Mouse (Mus musculus) adrenal gland (tissue): ENCODE measurements around the gene Perm1.

Experiments used
- intact Hi-C: fragments of 180-260 bp; cut with DNase I; formaldehyde crosslinking; loops from one replicate; pipeline ENCODE4 v1.15.1; 2025
- microRNA-seq, 2 experiments: library from miRNA; unstranded; fragments of <30 nt; microRNA quantifications; one replicate each; pipeline ENCODE4; 2019

The Perm1 gene

GRCm38 (mm10) chr4:156236651-156237447 is 21.2 kb downstream of the Perm1 start:
- intact Hi-C loops = no loop called here

DNA sequence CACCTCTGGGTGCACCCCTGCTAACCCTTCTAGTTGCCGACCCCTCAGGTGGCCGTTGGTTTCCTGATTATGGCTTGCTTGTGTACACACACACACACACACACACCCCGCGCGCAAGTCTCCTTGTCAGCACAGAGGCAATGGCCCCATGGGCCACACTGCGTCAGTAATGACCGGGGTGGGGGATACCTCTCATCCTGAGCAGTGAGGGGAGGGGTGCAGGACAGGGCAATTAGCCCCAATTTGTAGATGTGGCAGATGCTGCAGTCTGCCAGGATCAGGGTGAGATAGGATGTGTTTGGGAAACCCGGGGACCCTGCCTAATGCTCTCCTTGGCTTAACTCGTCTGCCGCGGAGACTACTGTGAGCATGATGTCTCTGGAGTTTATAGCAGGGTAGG is 33.9 kb downstream of the Perm1 start:
- intact Hi-C loops = no loop called here

DNA sequence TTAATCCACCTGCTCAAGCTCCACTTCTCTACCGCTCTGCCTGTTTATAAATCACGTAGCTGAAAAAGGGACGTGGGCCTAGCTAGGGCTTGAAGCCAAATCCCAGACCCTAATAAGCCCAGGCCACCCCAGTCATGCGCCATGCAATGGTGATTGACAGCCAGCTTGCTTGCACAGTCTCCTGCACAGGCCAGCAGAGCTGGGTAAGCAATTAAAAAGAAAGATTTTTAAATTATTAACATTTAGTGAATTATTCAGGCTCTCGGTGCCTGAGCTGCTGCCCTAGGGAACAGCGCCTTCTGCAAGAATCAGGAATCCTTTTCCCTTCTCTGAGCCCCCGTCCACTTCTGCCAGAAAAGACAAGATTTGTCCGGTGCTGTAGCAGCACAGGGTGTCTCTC is 35.4 kb downstream of the Perm1 start:
- intact Hi-C loops = no loop called here

DNA sequence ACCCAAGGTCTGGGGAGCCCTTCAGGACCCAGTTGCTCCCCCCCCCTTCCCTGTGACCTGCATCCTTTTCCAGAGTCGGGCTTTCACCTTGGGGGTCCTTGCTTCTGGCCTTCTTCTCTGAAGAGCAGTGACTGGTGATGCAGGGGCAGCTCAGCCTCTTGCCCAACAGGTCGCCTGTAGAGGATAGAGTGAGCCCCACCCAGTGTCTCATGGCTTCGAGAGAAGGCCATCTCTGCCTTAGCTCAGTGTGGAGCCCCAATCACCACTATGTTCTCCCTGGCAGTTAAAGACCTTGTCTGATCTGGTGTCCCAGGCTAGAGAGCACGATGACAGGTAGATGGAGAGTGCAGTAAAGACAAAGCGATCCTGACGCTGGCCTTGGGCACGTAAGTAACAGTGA is 36.5 kb downstream of the Perm1 start:
- intact Hi-C loops = no loop called here

DNA sequence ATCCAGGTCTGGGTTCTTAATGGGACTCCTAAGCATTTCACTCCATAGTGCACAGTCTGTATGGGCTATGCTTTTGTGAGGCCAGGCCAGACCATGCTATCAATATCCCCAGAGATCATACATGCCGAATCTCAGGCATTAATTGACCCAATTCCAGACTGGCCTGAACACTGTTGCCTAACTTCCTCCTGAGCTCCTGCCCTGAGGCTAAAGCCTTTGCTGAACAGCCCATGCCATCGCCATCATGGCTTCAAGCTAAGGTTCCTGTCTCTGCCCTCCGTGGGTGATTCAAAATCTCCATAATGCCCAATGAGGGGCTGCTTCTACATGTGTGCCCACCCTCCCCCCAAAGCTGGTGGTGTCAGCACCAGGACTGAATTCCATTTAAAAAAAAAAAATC is 37.0 kb downstream of the Perm1 start:
- intact Hi-C loops = no loop called here

DNA sequence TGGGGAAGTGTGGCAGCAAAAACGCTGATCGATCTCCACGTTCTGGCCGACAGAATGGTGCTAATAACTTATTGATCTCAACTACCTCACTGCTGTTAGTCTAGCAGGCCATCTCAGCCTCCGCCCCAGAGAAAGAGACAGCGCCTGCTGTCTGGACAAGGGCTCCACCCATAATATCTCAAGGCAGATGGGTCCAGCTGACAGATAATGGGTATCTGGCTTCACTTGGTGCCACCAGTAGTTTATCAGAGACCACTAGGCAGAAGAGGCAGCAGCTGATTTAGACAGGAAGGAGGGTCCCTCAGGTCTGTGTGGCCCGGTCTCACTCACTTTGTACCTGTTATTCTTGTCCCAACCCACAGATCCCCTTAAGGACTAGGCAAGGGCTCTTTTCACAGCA is 37.4 kb downstream of the Perm1 start:
- intact Hi-C loops = no loop called here

DNA sequence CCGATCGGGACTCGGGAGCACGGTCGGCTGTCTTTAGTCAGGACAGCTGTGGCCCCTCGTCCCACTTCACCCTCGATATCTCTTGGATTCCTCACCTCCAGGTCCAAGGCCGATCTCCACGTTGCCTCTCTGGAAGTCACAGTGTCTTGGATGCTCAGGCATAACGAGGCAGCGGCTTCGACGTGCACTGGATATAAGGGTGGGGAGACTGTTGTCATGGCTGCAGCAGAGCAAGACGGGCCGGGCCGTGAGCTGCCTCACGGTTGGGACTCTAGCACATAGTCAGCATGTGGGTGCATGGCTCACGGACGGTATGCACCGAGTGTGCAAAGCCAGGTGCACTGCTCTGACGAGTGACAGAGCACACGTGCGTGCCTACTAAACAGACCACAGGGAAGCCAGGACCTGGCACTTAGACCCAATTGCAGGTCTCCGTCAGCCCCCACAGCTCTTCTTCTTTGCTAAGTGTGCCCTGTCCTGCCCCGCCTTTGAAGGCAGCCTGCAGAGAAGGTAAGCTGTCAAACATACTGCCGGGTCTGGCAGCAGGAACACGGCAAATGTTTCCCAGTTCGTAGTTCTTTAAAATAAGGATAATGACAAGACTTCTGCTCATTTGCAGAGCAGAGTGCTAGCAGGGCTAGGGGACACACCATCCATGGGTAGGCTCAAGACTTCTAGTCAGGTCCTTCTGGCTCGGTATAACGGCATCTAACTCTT is 38.9 kb downstream of the Perm1 start:
- intact Hi-C loops = no loop called here

GRCm38 (mm10) chr4:156255078-156255839 is 39.6 kb downstream of the Perm1 start, which contains the start of gene Samd11:
TSS of gene Samd11 (minus strand) at chr4:156255657.
- intact Hi-C loops = no loop called here

Small RNAs within 50 kb of the gene (microRNA-seq; reads per million reads assigned to microRNA genes)
- 2.1 to 4.7 reads per million in 2 experiments for gene Mir7658
